Mouse (Mus musculus): ENCODE measurements at regions not wholly inside any gene's neighbourhood (a gene's known extent, or its start where the extent isn't known, plus 50 kb on each side); places are given as distances from the start of the nearest gene placed in this dataset.

DNA sequence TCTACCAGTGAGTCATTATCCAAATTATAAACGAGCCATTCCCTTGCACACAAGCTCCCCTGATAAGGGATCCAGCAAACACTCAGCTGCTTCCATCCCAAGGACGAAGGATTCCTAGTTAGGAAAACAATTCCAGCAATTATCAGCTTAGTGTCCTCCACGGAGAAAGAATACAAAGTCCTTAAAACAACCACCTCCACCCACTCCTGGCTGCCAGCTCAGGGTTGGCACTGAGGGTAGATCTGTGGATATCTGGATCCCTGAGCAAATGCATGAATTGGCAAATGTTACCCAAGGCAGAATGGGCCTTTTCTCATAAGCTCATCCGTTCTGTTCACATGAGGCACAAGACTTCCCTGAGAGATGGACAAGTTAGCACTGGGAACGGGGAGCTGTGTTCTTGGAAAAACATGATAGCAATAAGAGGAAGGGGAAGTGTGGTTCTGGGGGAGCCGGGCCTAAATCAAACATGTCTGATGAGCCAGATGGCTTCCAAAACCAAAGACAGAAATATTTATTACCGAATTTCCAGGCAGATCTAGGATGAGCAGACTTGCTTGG is 368.1 kb upstream of the Runx1 start:
- peak; percentile 25 to 59 for DNase-seq (ENCODE audit: inconsistent age in 2 of 2, low spot score in 1 of 2)

DNA sequence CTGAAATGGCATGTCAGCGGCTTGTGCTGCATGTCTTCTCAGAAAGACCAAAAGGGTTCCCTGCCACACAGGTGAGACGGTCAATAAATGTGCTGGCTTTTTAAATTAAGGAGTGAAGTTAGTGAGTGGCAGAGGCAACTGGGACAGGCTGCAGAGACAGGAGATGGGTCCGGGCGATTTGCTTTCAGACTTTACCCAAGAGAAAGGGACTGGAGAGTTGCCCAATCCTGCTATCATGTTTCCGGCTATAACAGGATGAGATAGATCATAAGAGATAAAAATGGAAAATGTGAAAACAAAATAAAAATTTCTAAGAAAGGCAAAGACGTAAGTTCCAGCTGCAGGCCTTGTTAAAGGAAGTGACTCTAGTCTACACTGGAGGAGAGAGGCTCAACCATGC is 367.3 kb upstream of the Runx1 start:
- no peak for DNase-seq (ENCODE audit: inconsistent age in 2 of 2, low spot score in 1 of 2)

DNA sequence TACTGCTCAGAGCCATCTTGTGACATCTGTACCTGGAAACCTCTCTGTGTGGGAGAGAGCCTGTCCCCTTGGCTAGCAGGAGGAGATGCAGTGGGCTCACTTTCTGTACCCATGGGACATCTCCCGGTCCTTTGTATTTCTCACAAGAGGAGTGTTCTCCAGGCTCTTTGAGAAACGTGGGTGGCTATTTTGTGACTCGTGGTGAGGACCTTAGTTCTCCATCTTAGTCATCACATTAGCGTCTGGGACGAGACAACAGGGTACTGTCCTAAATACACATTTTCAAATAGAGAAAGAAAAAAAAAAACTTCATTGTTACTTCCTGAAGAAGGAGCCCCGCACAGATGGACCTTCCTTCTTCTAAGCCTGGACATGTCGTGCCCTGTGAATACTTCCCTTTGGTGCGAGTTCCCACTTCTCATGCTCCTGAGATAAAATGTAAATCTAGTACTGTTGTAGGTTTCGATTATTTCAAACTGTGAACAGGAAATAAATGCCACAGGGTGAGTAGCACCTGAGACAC is 366.8 kb upstream of the Runx1 start:
- no peak for DNase-seq (ENCODE audit: inconsistent age in 2 of 2, low spot score in 1 of 2)

DNA sequence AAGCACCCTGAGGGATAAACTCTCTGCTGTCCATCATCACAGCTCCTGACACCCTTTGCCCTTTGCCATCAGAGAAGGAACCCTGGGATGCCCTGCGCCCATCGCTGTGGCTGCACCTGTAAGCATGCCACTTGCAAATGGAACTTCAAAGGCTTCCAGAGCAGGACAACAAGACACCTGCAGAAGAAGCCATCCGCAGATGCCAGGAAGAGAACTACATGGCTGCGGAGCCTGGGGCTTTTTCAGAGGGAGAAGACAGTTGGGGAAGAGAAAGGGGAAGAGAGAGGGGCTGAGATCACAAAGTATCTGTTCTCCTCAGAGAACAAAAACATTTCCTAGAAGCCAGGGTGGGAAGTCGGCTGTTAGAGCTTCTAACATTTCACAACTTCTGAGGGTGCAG is 365.2 kb upstream of the Runx1 start:
- DNase-seq (ENCODE audit: inconsistent age in 2 of 2, low spot score in 1 of 2): no peak

DNA sequence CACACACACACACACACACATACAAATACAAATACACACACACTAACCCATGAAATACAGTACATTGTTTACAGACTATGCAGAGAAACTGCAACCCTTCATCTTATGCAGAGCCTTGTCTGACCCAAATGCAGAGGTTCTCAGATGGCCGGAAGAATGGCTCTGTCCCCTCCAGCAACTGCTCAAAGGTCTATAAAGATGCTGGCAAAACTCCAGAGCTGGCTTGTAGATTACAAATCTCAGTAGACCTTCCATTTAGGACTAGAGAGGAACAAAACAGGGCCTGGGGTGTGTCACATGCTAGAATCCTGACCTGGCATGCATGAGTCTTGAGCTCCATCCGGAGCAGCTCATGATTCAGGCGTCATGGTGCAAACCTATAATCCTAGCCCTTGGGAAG is 364.4 kb upstream of the Runx1 start:
- DNase-seq (ENCODE audit: inconsistent age in 2 of 2, low spot score in 1 of 2): no peak

DNA sequence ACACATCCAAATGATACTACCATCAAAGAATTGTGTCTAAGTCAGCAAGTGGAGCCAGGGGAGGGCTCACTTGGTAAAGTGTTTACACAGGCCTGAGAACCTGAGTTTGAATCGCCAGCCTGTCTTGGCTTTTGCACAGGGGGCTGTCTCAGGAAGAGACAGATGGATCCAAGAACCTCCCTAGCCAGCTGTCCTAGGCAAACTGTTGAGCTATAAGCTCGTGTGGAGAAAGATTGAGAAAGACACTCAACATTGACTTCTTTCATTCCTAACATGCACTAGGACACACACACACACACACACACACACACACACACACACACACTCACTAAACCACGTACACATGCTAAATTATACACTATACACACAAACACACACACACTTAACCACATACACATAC is 363.9 kb upstream of the Runx1 start:
- DNase-seq (ENCODE audit: inconsistent age in 2 of 2, low spot score in 1 of 2): no peak

DNA sequence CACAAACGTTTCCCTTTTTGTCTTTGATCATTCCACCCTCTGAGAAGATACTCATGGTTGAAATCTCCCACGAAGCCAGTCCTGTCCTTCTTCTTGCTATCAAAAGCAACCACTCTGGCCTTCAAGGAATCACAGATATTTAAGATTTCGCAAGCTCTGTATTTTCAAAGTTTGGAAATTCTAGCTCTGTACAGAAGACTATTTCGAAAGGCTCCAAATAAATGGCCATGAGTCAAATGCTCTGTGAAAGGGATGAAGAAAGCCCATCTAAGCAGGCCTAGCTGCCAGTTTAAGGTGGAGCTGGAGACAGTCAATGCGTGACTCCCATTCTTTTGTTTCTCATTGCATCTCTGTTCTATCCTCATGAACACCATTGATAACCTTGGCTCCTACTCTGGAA is 363.5 kb upstream of the Runx1 start:
- peak in 1 of 2 experiments; percentile 71 for DNase-seq (ENCODE audit: inconsistent age in 2 of 2, low spot score in 1 of 2)

DNA sequence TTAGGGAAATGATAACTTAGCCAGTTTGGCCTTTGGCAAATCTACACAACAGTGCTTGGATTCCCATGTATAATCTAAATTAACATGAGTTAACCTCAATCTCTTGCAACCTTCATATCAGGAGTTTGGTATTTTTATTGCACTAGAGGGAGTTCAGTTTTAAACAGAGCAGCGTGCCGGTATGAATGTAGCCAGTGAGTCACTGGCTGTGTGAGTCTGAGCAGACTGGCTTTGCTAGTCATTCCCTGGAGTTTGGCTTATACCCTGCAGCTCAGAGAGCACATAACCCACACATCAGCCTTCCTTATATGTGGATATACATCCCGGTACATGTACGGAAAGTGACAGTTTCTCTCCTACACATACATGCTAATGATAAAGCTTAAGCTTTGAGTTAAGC is 360.6 kb upstream of the Runx1 start:
- peak in 1 of 2 experiments; percentile 52 for DNase-seq (ENCODE audit: inconsistent age in 2 of 2, low spot score in 1 of 2)

DNA sequence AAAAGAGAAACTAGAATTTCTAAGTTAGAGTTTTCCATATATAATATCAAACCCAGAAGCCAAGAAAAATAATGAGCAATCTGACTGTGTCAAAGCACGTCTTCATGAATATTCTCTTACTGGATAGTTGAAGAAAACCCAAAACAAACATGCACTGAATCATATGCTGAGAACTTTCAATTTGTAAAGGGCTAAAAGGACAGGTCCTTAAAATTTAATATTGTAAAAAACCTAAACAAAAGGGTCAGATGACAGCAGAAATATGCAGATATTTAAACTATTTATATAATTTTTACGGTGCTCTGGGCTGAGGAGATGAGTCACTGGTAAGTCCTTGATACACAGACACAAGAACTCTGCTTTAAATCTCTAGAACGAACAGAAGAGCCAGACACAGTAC is 356.7 kb upstream of the Runx1 start:
- DNase-seq (ENCODE audit: inconsistent age in 2 of 2, low spot score in 1 of 2): no peak

DNA sequence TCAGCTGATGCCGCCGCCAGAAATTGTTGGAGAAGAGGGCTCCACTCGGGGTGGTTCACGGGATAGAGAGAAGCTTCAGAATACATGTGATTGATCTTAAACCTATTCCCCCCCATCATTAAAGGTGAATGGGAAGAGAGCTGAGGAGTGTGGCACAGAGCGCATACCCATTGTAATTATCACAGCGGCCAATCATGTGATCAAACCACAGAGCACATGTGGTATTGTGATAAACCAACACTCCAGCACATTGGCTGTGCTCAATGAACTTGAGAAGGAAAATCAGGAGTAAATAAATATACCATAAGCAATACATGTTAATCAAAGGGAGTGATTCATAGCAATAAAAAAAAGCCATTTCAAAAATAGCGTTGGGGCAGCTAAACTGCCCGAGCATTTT is 355.5 kb upstream of the Runx1 start:
- DNase-seq (ENCODE audit: inconsistent age in 2 of 2, low spot score in 1 of 2): no peak

DNA sequence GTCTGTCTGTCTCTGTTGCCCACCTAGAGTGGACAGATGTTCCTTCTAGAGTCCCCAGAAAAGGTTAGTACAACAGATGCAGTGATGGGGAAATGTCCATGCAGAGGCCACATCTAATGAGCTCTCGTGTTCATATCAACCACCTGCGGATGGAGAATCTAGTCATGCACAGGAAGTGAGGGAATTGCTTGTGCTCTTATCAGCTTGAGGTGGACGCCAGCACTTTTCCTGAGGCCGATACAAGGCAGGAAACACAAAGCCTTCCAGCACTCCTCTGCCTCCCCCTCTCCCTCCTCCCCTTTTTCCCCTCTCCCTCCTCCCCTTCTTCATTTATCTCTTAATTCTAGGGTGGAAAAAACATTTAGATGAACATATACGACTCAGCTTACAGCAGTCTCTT is 354.3 kb upstream of the Runx1 start:
- DNase-seq (ENCODE audit: inconsistent age in 2 of 2, low spot score in 1 of 2): no peak

DNA sequence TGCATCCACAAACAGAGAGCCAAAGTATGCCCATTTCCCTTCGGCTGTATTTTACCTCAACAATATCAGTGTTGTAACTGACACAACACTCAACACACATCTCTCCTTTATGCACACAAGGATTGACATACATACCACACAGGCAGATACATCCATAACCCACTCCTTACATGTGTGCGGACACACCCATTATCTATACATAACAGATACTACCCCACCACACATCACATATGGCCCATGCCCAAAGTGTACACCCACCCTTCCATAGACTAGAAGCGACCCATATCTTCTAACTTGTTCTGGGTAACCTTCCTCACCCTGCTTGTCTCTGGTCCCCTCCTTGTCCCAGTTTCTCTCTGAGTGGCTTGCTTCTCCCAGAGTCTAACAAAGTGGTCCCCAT is 340.7 kb upstream of the Runx1 start:
- no peak for DNase-seq (ENCODE audit: inconsistent age in 2 of 2, low spot score in 1 of 2)

DNA sequence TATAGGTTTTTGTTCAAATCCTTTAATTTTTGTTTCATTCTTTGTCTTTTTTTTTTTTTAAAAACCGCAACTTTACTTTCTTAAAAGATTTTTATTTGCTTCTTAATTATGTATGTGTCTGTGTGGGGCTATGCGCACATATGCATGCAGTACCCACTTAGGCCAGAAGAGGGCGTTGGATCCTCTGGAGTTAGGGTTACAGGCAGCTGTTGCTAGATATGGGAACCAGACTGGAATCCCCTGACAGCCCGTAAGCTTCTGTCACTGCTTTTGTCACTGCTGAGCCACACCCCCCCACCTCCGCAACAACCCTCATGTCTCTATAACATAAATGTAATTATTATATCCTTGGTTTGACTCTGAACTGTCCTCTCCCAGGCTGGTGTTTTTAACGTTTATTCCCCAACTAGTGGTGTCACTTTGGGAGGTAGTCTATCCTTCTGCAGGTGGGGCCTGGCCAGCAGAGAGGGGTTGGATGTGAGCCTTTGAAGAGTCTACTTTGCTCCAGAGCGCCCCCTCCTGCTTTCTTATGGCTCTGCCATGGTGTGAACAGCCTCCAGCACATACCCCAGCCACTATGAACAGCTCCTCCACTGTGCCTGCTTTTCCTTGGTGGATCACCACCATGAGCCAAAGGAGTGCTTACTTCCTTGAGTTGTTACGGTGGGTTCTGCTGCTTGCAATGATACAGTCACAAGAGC is 332.7 kb upstream of the Runx1 start:
- no peak for DNase-seq (ENCODE audit: inconsistent age in 2 of 2, low spot score in 1 of 2)

DNA sequence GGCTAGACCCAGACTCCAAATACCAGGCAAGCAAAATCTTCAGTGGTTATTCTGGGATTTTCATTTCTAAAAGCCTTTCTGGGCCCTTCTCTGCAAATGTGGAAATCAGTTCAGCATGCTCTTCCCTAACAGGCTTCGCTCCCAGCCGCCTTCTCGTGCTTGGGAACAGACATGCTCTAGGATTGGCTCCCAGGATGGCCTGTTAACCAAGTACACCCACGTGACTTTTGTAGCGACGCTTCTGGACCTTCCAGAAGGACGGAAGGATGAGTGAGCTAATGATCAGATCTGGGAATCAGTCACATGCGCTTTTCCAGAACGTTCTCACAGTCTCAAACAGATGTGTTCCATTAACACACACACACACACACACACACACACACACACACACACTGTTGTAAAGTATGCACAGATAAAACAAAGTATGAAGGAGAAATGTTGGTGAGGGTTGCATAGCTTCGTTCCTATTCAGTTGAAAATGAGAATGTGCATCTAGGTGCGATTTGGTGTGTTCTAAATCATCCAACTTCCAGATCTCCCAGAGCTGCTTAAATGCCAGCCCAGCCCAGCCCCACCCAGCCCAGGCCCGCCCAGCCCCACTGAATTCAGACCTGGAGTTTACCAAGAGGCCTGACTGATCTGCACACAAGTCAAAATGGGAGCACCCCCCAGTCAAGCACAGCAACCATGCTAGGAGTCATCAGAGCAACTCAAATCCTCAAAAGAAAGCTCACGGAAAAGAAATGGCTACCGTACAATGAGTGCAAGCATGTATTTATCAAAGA is 327.8 kb upstream of the Runx1 start:
- no peak for DNase-seq (ENCODE audit: inconsistent age in 2 of 2, low spot score in 1 of 2)

DNA sequence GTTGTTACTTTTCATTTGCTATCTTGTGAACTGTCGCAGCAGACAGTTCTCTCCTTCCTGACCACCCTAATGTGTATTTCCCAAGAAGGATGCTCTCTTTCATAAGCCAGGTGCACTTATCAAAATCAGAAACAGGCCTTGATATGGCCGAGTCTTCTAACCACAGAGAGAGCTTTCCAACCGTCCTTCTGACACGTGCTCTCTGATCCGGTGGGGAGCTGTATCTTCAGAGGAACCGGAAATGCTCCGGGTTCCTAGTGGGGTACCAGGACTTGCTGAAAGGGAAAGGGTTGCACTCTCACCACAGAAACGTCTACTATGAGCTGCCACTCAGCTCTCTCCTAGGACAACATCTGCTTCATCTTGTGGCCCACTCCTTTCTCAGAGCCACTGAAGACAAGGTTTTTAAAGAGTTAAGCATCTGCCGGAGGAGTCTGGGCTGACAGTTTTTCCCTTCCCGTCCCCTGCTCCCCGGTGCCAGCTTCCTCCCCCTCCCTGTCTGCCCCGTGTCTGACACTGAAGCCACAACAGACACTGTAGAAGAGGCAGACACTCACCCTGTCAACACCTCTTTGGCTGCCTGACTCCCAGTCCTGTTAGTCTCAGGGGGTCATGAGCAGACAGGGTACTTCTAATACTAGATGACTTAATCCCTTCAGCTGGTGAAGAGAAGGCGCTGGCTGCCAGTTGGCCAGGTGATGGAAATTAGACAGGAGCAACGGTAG is 327.0 kb upstream of the Runx1 start:
- no peak for DNase-seq (ENCODE audit: inconsistent age in 2 of 2, low spot score in 1 of 2)

DNA sequence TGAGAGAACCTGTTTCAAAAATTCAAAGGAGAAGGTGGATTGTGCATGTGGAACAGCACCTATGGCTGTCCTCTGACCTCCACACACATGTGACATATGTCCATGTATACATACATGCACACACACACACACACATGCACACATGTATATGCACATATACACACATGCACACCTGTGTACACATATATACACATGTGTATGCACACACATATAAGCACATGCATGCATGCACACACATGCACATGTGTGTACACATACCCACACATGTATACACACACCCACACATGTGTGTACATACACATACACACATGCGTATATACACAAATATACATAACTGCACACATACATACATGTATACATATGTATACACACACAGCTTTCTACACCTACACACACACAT is 326.1 kb upstream of the Runx1 start:
- DNase-seq (ENCODE audit: inconsistent age in 2 of 2, low spot score in 1 of 2): no peak

DNA sequence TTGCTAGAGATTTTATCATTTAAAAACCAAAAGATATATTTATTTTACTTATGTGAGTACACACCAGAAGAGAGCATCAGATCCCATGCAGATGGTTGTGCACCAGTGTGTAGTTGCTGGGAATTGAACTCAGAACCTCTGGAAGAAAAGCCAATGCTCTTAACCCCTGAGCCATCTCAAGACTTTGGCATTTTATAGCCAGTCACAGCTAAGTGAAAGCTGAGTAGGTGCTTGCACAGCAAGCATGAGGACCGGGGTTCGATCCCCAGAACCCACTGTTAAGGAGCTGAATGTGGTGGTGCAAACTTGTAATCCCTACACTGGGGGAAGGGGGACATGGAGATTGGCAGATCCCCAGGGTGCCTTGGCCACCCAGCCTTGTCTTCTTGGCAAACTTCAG is 325.7 kb upstream of the Runx1 start:
- DNase-seq (ENCODE audit: inconsistent age in 2 of 2, low spot score in 1 of 2): no peak

DNA sequence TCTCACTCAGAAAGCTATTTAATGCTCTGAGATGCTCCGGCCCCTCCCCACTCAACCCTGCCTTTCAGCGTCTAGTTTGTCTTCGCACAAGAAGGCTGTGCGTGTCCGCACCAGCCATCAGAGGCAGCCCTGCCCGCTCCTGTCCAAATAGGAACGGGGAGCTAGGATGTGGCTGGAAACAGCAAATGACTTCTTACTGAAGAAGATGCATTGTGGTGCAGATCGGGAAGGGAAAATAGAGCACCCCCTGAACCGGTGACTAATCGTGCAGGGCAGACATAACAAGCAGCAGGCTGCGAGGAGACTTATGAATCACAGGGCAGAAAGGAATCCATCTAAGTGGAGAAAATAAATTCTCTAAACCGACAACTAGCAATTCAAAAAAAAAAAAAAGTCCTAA is 324.5 kb upstream of the Runx1 start:
- DNase-seq (ENCODE audit: inconsistent age in 2 of 2, low spot score in 1 of 2): peak; percentile 59 to 60

DNA sequence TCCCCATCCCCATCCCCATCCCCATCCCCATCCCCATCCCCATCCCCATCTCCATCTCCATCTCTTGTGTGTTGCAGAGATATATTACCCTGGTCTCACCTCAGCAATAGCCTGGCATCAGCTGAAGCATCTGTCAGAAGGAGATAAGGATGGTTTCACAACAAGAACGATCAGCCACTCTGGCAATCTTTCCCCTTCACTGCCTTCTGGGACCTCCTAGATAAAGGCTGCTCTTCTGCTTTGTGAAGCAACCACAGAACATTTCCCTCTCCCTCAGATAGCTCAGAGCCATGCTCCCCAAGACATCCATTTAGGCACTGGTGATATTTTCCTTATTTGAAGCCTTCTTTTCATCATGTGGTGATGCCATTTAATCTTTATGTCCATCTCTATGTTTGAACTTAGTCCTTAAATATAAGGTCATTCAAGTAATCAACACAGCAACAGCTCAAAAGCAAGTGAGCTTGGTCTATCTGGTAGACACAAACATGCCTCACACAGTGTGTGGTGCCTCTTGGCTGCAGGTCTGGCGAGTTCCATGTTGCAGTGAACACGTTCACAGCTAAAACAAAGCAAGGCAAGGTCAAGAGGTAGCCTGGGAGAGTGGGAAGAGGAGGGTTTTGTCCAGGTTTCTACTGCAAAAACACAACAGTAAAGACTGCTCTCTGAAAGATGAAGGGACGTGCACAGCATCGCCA is 321.7 kb upstream of the Runx1 start:
- no peak for DNase-seq (ENCODE audit: inconsistent age in 2 of 2, low spot score in 1 of 2)

DNA sequence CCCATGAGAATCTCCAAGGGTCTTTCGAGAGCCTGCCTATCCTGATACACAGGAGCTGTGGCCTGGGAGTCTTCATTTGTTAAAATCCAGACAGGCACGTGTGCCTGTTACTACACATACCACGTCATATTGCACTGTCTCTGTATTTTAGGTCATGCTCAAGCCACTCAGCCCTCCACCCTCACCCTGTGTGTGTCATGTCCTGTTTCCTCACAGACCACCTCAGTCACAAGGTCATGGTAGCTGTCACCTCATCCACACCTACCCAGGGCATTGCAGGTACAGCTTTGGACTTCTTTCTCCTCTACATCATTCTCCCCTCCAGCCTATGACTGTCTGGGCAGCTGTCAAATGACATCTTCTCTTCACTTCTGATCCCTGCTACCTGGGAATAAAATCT is 320.9 kb upstream of the Runx1 start:
- no peak for DNase-seq (ENCODE audit: inconsistent age in 2 of 2, low spot score in 1 of 2)

DNA sequence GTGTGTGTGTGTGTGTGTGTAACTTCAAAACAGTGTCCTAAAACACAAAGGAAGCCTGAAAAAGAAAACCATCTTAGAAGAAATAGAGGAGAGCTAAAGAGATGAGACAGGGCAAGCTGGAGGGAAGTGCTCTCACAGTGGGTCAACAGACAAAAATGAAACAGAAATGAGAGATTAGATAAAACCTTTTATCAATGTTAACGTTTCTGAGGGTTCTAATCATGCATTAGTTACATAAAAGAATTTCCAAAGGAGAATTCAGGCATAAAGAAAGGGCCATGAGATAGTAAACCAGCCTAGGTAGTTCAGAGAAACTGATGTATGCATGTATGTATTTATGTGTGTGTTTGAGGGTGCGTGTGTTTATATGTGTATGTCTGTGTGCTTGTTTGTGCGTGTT is 319.7 kb upstream of the Runx1 start:
- DNase-seq (ENCODE audit: inconsistent age in 2 of 2, low spot score in 1 of 2): no peak
